Mouse (Mus musculus) erythroblast, embryonic 14.5 days (primary cell): ENCODE results near the gene Shank1.

ENCODE experiments used
- GATA1 ChIP-seq: IDR thresholded peaks from 2 replicates; pipeline ENCODE4 v1.6.1; 2012; ENCODE audit warnings: low read length, inconsistent platforms, mixed read lengths
- TAL1 ChIP-seq: IDR thresholded peaks from 3 replicates; pipeline ENCODE4 v1.6.1; 2012; ENCODE audit warnings: low read length, inconsistent platforms, mixed read lengths

DNA sequence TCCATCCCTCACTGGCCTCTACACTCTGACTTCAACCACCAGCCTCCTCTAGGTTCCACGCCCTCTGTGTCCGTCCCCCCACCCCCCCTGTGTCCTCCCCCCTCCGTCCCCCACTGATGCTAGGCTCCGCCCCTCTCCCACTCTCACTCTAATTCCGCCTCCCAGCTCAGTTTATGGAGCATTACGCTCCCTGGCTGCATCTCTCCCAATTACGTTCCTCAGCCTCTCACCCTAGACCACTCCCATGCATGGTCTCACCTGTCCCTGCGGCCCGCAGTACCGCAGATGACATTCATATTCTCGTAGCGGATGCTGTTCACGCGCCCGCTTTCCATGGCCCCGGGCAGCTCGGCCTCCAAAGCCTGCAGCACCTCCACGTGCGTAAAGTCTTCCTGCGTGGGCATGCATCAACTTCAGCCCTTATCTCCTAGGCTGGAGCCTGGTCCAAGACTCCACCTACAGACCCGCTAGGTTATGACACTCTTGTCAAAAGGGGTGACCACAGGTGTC lies 50.8 kb downstream of the Shank1 start:
- TF ChIP-seq TAL1 (no peak), GATA1 (no peak)
